Mouse (Mus musculus) spleen, postnatal 4 days (tissue): ENCODE measurements around the gene Casp8ap2.

Source experiments
- DNase-seq, 2 experiments: peaks; one replicate each; pipeline ENCODE4 v3.0.0; 2022; ENCODE audit warnings: low spot score in 2 of 2

The Casp8ap2 gene

DNA sequence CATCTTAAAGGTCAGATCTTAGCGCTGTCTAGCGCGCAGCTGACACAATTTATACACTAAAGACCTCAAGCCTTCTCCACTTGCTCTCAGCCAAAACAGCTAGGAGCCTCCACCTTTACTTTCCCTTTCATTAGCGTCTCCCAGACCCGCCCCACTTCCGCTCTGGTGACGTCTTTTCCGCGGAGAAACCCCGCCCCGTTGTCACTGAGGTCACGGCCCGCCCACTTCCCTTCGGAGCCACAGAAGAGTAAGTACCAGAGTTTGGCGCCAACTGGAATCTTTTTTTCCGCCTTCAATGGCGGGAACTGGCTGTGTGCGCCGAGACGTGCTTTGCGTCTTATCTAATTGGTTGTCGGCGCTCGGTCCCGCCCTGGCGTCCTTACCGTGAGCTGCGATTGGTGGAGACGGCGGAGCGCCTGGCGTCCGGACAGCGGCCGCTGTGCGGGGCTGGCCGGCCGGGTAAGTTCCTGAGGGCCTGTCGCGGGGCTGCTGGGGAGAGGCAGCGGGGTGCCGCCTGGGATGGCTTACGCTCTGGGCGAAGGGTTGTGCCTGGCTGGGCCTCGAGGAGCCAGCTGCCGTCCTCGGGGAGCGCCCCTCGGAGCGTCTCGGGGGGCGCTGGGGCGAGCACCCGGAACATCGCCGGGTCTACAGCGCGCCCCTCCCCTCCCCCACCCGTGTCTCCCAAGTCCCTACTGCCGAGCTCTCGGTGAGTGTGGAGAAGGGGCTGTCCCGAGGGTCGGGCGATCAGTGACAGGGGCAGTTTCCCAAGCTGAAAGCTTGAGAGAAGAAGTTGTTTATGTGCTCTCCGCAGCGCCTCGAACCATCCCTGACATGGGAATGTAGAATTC is at the start of gene Casp8ap2:
TSS of gene Casp8ap2 (plus strand) at position 418 of the 848 bp plus-strand sequence.
- peak; percentile 98 to 99 for DNase-seq

DNA sequence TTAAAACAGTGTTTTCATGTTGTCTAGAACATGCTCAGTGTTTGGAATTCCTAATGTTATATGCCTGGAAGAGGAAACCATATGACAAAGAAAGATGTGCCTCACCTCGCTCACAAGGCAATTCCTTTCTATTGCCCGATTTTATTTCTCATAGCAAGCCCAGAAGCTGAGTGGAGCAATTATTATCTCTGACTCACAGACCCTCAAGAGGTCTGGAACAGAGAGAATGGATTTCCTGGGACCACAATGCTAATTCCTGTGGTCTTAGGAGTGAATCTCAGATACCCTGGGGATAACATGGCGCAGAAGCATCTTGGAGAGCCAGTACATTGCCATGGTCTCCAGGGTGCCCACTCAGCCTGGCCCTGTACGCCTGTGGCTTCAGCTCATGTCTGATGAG is 46.2 kb upstream of the Casp8ap2 start:
- DNase-seq: no peak

DNA sequence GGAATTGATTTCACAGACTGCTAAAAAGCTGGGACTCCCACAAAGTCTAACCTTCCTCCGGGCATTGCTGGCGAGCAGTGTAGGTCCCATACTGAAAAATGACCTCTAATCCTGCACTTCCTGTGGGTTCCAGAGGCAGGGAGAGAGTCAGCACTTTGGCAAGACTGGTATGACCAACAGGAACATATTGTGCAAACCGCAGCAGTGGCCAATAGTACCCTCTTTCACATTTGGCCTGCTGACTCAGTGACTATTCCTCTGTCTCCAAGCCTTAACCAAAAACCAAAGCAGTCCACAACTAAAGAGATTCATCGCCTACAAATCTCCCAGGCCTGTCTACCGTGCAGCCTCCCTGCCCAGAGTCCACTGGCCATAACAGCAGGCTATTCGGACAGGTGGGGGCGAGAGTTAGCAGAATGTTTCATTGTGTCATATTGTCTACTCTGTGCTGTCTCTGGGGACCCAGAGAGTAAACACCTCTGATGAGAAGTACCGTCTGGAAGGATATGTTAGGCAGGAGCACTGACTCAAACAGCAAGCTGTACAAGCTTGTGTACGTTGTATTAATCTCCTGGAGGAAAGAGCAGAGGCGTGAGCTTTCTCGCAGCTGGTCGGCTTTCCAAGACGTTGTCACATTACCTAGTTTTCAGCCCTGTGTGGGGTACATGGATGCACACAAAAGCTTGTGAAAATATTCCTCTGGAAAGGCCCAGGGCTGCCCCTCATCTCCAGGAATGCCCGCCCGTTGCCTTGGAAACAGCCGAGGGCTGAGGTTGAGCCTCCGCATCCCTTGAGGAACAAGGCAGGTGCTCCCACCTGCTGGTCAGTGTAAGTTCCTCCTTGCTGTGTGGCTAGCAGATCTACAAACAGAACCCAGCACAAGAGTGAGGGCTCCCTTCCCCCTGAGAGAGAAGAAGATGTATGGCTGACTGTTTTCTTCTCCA is 45.0 kb upstream of the Casp8ap2 start:
- no peak for DNase-seq

DNA sequence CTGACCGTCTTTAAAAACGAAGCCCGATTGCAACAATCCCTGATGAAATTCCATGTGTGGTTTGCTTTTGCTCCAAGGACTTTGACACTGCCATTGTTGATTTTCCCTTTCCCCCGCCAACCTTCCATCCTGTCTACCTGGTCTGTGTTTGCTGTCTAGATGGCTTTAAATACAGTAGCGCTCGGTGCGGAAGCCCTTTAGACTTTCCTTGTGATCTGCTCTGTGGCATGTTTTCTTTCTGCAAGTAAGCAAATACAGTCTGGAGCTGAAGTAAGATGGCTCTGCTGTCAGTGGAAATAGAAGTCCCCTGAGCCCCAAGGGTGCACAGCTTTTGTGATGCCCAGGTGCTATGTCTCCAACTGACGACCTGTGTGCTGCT is 44.3 kb upstream of the Casp8ap2 start:
- DNase-seq: no peak

DNA sequence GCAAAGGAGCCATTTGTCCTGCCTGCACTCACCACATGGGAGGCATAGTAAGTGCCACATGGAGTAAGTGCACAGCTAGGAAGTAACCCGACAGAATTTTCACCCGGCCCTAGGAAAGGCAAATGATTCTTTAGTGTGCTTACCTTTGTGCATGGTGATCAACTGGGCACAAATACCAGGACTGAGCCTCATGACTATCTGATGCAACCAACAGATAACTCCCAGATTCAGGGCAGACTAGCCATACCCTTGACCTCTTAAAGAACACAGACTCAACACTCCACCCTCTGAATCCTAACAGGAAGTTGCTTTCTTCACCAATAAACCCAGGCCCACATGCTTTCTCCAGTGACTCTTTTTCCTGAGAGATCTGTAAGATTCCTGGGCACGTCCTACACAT is 43.8 kb upstream of the Casp8ap2 start:
- no peak for DNase-seq

DNA sequence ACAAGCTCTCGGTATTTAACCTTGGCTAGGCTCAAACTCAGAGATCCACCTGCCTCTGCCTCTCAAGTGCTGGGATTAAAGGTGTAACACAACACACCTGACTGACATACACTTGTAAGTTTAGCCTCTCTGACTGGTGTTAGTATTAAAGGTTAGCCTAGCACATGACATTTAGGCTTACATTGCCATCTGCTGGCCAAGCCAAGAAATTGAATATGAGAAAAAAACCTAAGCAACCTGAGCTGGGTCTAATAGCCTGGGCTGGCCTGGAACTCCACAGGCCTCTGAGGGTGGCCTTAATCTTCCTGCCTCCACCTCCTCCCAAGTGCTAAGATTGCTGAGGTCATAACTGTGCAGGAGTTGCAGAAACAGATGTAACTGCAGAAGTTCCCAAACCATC is 43.1 kb upstream of the Casp8ap2 start:
- no peak for DNase-seq

DNA sequence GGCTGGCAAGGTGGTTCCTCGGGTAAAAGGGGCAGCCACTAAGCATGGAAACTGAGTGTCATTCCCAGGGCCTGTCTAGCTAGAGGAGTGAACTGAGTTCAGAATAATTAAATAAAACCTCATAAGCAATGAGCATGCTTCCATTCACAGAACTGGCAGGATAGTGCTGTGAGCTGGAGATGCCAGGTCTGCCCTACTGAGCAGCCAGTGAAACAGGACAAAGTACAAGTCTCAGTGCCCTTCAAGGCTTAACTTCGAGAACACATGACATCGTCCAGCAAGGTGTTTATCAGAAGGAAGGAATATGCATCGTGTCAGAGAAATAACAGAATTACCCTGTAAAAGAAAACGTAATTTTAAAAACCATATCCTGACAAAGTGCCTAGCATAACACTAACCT is 41.7 kb upstream of the Casp8ap2 start:
- no peak for DNase-seq

DNA sequence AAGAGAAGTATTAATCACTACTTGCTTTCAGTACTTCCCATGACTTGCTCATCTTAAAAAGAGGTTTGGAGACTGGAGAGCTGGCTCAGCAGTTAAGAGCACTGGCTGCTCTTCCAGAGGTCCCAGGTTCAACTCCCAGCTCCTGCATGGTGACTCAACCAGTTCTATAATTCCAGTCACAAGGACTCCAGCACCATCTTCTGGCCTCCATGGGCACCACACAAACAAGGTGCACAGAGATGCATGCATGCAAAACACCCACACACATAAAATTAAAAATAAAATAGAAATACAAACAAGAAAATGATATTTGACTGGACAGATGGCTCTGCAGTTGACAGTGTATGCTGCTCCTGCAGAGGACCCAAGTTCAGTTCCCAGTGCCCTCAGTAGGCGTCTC is 40.6 kb upstream of the Casp8ap2 start:
- no peak for DNase-seq

DNA sequence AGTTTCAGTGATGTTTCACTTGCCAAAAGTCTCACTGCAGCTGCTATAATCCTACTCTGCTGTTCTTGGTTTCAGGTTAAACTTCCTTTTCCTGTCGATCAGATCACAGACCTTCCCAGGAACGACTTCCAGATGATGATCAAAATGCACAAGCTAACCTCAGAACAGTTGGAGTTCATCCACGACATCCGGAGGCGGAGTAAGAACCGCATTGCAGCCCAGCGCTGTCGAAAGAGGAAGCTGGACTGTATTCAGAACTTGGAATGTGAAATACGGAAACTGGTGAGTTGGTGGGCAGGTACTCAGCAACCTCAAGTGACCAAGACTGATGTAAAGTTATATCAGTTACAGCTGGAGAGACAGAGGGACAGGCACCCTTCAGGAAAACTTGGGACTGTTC is 40.1 kb upstream of the Casp8ap2 start:
- no peak for DNase-seq

DNA sequence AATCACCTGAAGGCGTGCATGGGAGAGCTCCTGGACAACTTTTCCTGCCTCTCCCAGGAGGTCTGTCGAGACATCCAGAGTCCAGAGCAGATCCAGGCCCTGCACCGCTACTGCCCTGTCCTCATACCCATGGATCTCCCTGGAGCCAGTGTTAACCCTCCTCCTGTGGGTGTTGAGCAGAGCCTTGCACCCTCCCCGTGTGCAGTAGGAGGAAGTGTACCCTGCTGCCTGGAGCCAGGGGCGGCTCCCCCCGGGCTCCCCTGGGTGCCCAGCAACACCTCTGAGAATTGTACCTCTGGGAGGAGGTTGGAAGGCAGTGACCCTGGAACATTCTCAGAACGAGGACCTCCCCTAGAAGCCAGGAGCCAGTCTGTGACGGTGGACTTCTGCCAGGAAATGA is 35.4 kb upstream of the Casp8ap2 start:
- DNase-seq: no peak

DNA sequence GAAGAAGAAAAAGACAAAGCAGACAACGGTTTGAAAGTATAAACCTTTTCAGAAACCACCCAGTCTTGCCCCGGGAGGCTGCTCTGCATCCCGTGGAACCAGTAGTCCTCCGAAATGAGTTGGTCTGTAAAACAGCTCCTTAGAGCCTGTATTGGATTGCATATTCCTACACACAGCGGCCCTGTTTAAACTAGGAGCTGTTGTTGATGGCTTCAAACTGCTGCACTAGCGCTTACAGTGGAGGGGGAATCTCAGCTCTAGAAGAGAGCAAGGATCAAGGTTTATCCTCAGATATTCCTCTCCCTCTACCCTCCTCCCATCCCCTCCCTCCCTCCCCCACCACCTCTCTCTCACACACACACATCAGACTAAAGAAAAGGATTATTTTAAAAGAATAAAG is 31.1 kb upstream of the Casp8ap2 start:
- no peak for DNase-seq

DNA sequence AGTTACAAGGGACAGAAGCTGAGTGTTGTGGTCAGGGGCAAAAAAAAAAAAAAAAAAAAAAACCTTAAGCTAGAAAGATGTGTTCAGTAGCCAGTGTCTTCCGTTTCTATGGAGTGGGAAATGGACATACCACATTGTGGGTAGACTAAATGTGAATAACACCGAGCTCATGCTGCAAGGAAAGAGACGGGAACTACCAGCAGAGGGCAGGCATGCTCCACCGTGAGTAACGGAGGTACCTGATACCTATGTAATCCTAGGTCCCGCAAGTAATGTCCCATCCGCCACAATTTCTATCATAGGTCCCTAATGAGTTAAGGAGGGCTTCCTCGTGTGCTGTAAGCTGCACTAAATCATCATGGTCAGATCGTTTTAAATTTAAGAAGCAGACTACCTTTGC is 28.7 kb upstream of the Casp8ap2 start:
- peak; percentile 67 to 82 for DNase-seq

DNA sequence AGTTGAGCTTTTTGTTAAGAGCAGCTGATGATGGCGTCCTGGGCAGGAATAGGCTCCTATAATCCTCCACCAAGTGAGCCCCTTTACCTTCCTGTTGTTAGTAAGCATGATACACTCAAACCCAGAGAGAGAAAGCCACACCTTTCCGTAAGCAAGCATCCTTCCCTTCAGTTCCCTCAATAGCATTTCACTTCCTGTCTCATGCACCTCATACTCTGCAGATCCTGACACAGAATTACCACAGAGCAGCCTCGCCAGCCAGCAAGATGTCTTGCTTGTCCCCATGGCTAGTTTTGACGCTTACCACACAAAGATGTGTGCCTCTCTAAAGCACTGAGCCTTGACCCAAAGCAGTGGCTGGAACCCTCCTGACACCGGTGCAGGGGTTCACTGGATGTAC is 27.7 kb upstream of the Casp8ap2 start:
- DNase-seq: no peak

DNA sequence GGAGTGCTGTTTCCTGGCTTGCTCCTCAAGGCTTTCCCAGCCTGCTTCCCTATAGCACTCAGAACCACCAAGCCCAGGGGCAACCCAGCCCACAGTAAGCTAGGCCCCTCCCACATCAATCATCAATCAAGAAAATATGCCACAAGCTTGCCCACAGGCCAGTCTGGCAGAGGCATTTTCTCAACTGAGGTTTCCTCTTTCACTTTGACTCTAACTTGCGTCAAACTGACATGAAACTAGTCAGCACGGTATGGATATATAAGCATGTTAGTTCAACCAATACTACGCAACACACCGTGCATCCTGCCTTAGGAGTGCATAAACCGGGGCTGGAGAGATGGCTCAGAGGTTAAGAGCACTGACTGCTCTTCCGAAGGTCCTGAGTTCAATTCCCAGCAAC is 27.0 kb upstream of the Casp8ap2 start:
- no peak for DNase-seq

DNA sequence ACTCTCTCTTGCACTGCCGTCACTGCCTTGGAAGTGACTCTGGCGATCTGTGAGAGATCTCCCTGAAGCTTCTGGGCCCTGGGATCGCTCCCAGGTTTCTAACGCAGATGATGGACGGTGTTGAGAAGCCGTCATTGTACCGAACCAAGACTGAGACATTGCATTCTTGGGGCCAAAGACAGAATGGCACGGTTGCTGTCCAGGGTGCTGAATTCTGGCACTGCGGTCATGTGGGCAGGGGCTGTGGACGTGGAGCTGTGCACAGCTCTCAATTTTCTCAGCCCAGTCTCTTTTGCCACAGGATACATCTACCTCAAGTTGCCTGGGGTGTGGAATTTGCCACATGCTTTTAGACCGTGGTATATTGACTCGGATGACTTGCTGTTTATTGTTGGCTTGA is 14.1 kb upstream of the Casp8ap2 start:
- DNase-seq: peak; percentile 42 to 84

DNA sequence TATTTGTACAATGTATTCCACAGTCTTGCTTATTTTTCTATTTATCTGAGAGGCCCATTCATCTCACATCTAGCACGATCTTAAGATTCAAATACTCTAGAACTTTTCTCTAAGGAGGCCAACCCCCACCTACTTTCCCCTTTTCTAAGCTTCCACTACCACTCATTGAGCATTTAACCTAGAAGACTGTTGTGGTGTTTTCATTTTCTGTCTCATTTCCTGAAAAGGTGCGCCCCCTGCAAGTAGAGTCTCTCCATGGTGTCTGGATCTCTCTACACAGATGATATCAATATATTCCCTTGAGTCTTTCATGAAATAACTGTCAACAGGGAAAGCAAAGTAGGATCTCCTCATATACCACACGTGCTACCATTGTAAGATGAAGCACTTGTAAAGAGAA is 12.6 kb upstream of the Casp8ap2 start, which contains the start of gene Gja10:
TSS of gene Gja10 (minus strand) at position 101 of the 400 bp plus-strand sequence.
- no peak for DNase-seq

DNA sequence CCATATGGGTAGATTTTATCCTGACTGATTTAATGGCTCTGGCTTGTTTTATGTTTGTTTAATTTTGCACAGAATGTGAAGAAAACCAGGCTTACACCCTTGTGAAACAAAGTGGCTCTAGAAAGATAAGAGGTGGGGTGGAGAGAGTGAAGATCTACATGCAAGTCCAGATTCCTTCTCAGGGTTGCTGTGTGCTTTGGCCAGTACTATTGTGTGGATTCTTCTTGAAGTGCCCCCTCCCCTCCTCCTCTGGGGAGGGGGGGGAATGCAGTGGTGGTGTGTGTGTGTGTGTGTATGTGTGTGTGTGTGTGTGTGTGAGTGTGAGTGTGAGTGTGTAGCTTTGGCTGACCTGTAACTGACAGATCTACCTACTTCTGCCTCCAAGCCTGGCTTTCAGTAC is 6.4 kb downstream of the Casp8ap2 start:
- DNase-seq: no peak

DNA sequence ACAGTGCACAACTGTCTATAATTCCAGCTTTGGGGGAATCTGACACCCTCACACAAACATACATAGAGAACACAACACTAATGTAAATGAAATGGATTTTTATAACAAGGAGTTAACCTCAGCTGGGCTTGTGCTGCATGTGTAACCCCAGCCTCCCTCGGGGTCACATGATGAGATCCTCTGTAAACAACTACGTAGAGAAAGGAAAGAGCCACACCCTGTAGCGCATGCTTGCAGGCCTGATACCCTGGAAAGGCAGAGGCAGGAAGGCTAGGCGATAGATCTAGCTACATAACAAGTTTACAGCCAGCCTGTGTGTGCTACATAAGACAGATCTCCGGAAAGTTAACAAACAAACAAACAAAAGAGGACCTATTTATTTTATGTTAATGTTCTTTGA is 36.4 kb downstream of the Casp8ap2 start:
- no peak for DNase-seq

DNA sequence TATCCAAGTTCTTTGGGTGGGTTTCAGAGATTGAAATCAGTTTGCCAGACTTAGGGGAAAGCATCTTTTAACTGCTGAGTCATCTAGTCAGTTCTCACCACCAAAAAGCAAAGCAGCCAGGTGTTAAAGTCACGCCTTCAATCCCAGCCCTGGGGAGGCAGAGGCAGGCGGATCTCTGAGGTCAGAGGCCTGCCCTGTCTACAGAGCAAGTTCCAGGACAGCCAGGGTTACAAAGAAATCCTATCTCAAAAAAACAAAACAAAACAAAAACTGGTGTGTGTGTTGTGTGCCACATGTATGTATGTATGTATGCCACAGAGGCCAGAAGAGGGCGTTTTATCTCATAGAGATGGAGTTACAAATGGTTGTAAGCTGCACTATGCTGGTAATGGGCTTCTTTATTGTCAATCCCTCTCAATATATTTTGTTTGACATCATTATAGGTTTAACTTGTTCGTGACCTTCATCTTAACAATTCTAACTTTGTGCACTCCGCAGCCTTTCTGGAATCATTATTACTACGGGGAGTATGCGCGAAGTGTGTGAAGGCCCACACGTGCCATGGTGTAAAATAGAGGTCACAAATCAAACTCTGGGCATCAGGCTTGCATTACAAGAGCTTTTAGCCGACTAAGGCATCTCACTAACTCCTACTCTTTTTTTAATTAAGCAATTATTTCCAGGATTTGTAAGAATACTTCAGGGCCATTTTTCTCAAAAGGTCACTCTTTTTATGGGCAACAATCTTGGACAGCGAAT is 41.1 kb downstream of the Casp8ap2 start:
- DNase-seq: no peak

DNA sequence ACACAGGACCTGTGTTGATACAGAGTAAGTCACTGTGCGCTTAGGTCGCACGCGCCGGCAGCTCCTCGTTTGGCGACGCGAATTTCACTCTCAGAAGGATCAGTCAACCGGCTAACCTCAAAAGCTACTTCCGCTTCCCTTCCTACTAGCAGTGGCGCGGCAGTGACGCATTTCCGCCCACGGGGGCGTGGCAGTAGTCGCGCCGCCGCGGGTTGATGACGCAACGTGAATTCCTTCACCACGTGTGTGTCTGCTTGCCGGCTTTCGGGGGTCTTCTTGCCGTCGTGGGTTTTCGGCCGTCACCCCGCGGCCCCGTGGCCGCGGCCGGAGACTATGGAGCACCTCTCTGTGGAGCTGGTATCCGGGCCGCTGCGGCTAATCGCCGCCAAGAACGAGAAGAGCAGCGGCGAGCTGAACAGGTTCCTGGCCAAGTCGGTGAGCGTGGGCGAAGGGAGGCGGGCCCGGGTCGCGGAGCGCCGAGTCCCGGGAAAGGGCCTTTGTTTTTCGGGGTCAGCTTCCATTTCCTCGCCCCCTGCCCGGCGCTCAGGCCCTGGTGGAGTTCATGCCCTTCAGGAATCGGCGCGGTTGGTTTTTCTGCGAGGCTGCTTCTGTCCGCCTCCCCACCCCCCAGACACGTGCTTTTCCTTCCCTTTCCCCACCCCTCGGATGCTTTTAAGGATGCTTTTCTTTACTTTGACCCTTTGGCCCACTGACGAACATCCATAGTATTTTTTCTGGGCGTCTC is 41.8 kb downstream of the Casp8ap2 start, which contains the start of gene Mdn1:
TSS of gene Mdn1 (plus strand) at position 202 of the 745 bp plus-strand sequence.
- DNase-seq: peak; percentile 91 to 96

DNA sequence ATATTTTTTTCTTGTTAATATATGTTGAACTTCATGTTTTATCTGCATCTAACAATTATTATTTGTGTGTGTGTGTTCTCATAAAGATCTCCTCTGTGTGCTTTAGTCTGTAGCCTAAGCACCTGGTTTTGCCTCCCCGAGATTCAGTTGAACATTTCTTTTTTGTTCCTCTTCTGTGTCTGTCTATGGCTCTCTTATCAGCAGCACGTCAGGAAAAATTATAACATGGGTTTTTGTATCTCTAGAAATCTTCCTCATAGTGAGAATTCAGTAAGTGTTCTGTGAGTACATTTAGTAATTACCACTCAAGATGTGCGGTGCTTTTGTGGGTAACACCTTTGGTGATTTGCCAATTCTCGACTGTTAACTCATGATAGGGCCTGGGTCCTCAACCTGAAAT is 50.6 kb downstream of the Casp8ap2 start:
- DNase-seq: no peak
